Mouse (Mus musculus) liver, adult 2 months (tissue): ENCODE results near the gene Dpysl5. TPM values are rescaled to one million over a fixed set of nuclear protein-coding genes. Genes with fewer than 3 reads are reported as not detected.
"Not testable (repeated sequence)": the region's sequence is repeated elsewhere in the genome, so short reads cannot be mapped to it uniquely, and the experiment has no call there.

Experiments used
- DNase-seq: peaks from one replicate; pipeline ENCODE4 v3.0.0-alpha.2; 2011; ENCODE audit warnings: low read depth, low spot score; ENCODE audit errors: extremely low read depth
- H3K27ac ChIP-seq: fragments of 200-500 bp; replicated peaks from 2 replicates; pipeline ENCODE4 v1.5.1; 2012; ENCODE audit warnings: low read depth, mild to moderate bottlenecking, control low read depth, inconsistent platforms, low read length; ENCODE audit not compliant: insufficient read depth
- H3K27me3 ChIP-seq: fragments of 200-500 bp; 2 replicates; pipeline ENCODE4 v1.6.1; 2012; ENCODE audit warnings: mild to moderate bottlenecking, moderate library complexity, low read length, inconsistent platforms; ENCODE audit not compliant: control insufficient read depth, insufficient read depth
- H3K36me3 ChIP-seq: fragments of 200-500 bp; 2 replicates; pipeline ENCODE4 v1.6.1; 2012; ENCODE audit warnings: low read length, inconsistent platforms; ENCODE audit not compliant: control insufficient read depth, insufficient read depth
- H3K4me1 ChIP-seq: fragments of 200-500 bp; 2 replicates; pipeline ENCODE4 v1.6.1; 2011; ENCODE audit warnings: low read length; ENCODE audit not compliant: control insufficient read depth, insufficient read depth
- H3K4me3 ChIP-seq: fragments of 200-500 bp; 2 replicates; pipeline ENCODE4 v1.5.1; 2011; ENCODE audit warnings: low read depth, mild to moderate bottlenecking, control low read depth, low read length, moderate library complexity; ENCODE audit not compliant: insufficient read depth
- H3K79me2 ChIP-seq: fragments of 200-500 bp; 2 replicates; pipeline ENCODE4 v1.6.1; 2012; ENCODE audit warnings: inconsistent platforms, mild to moderate bottlenecking, low read length, moderate library complexity; ENCODE audit not compliant: control insufficient read depth, insufficient read depth
- H3K9ac ChIP-seq: fragments of 200-500 bp; 2 replicates; pipeline ENCODE4 v1.6.1; 2012; ENCODE audit warnings: low read depth, mild to moderate bottlenecking, control low read depth, inconsistent platforms, low read length
- CTCF ChIP-seq: fragments of 200-500 bp; IDR thresholded peaks from 2 replicates; pipeline ENCODE4 v1.5.1; 2011; ENCODE audit warnings: low read depth, low read length, control low read depth
- POLR2A ChIP-seq: fragments of 200-500 bp; IDR thresholded peaks from 2 replicates; pipeline ENCODE4 v1.6.1; 2011; ENCODE audit warnings: low read length, control low read depth; ENCODE audit not compliant: insufficient read depth; ENCODE audit errors: extremely low read depth
- whole genome bisulfite sequencing: fragments of 180-500 bp; shearing (Covaris S2); methylation state at CpG from one replicate; pipeline ENCODE4 v1.1.7; 2018; 5-methylcytosine and 5-hydroxymethylcytosine counted together
- polyA plus RNA-seq: library from polyadenylated mRNA; depleted of rRNA; stranded (reverse); fragments of >200 nt; gene quantifications from 2 replicates; pipeline ENCODE4 v1.2.3, GENCODE M21; 2012
- total RNA-seq: library from RNA; depleted of rRNA; stranded (reverse); fragments of >200 nt; gene quantifications from 2 replicates; pipeline ENCODE4 v1.2.3, GENCODE M21; 2014

Dpysl5 gene
- total and polyA plus RNA-seq, 2 experiments: 0.06 TPM; not detected in 1

DNA sequence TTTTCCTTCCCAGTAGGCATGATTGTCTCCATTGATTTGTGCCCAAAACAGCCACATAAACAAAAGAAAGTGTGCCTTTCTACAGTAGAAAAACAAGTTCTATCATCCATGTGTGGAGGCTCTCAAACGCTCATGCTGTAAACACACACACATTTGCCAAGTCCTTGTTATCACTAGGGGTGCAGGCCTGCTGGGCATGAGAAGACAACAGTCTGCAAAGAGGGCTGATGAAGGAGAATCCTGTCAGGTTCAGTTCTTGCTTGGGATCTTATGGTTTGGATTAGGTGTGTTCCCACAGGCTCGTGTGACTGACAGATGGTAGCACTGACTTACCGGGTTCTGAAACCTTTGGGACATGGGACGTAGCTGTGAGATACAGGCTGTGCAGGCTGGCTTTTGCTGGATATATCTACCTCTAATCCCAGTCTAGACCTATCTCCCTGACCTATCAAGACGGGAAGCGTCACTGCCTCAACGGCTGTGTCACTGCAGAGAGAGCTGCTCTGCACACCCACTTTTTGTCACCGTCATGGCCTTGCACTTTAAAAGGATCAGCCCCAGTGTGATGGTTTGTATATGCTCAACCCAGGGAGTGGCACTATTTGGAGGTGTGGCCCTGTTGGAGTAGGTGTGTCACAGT is 10.9 kb upstream of the Dpysl5 start:
- 78% methylated on average over 8 of the region's 8 CpGs for whole genome bisulfite sequencing
- Histone ChIP-seq H3K36me3 (no peaks in the 10 kb centered on the region), H3K4me1 (no peaks in the 10 kb centered on the region), H3K9ac (no peak overlapping the region), H3K27ac (no peak overlapping the region), H3K79me2 (no peaks in the 10 kb centered on the region), H3K27me3 (no peaks in the 10 kb centered on the region; the same call in 1 of the 2 replicates), H3K4me3 (no peak overlapping the region)
- no peak for DNase-seq
- TF ChIP-seq CTCF (no peak), POLR2A (no peak)

DNA sequence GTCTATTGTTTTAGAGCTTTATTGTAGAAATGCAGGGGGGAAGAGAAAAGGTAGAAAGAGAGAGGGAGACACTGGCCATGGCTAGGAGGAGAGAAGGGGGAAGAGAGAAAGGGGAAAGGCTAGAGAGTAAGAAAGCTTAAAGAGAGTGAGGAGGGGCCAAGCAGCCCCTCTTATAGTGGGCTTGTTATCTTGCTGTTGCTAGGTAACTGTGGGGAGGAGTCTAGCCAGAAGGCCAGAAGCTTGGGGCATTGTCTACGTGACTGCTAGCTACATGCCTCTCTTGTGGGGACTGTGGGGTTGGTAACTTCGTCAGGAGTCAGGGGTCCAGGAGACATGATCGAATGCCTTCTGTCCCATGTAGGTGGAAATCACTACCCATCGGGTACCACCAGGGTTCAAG is 10.0 kb upstream of the Dpysl5 start:
- not testable (repeated sequence) for H3K4me1 ChIP-seq, H3K79me2 ChIP-seq, H3K4me3 ChIP-seq, H3K9ac ChIP-seq, H3K27ac ChIP-seq, DNase-seq, H3K36me3 ChIP-seq, H3K27me3 ChIP-seq
- 68% methylated on average over 4 of the region's 4 CpGs for WGBS

DNA sequence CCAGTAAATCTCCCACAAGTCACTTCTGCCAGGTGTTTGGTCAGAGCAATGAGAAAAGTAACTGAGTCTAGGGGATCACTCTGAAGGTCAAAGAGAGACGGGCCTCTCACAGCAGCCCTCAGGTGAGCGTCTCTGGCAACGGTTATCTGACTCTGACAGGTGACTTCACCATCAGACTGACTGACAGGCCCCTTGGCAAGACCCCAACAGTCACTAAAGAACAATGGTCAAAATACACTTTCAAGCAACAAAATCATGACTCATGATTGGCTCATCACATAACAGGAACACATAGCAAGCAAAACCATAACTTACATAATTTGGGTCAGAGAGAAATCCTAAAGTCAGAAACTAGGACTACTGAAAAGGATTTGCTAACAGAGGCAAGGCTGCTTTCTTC is 9.5 kb upstream of the Dpysl5 start:
- Histone ChIP-seq H3K79me2 (no peaks in the 10 kb centered on the region), H3K4me1 (no peaks in the 10 kb centered on the region), H3K27ac (no peak overlapping the region), H3K9ac (no peak overlapping the region), H3K27me3 (no peaks in the 10 kb centered on the region; the same call in 1 of the 2 replicates), H3K36me3 (no peaks in the 10 kb centered on the region), H3K4me3 (no peak overlapping the region)
- no peak for DNase-seq
- WGBS: 83% methylated on average over 3 of the region's 3 CpGs
- TF ChIP-seq POLR2A (no peak), CTCF (no peak)

DNA sequence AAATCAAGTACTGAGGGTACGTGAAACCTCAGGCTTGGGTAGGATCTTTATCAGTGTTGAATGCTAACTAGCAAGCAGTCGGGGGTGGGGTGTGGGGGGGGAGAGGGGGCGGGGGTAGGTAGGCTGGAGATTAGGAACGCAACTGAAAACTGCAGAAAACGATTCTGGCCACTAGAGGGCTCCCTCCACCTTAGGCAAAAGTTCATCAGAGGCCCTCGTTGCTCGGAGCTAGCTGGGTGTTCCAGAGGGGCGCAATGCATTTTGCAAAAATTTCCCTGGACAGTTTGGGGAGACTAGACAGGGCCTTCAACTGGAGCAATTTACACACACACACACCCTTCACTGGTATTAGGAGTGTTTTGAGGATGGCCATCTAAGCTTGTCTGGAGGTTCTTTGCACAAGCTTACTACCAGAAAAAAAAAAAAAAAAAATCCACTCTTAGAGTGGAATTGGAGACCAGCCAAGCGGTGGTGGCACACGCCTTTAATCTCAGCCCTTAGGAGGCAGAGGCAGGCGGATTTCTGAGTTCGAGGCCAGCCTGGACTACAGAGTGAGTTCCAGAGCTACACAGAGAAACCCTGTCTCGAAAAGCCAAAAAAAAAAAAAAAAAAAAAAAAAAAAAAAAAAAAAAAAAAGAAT is 1.5 kb upstream of the Dpysl5 start:
- no peak overlapping the region for H3K4me3 ChIP-seq
- peaks cover 17% of the 10 kb centered on the region for H3K27me3 ChIP-seq
- WGBS: 3% methylated on average over 13 of the region's 13 CpGs
- no peaks in the 10 kb centered on the region for H3K79me2 ChIP-seq
- TF ChIP-seq POLR2A (no peak), CTCF (peak; percentile 82)
- no peak overlapping the region for H3K27ac ChIP-seq
- H3K4me1 ChIP-seq: peaks cover 7% of the 10 kb centered on the region; the same call in 1 of the 2 replicates
- no peak overlapping the region for H3K9ac ChIP-seq
- DNase-seq: peak; percentile 60
- H3K36me3 ChIP-seq: no peaks in the 10 kb centered on the region

DNA sequence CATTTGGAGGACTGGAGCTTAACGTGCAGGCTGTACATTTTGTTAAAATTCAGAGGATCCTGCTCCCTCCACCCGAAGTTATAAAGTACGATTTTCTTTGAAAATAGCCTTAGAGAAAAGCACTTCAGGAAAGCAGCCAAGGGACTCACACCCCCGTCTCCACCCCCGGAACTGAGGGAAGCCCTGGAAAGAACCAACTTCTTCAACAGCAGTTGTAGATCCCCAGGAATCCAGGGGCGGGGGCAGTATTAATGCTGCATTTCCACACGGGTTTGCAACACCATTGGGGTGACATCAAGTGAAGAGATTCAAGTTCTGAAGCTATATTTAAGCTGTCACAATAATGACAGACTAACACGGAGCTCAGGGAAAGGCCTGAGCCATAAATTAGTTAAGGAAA is 878 bp upstream of the Dpysl5 start:
- H3K4me1 ChIP-seq: peaks cover 7% of the 10 kb centered on the region; the same call in 1 of the 2 replicates
- TF ChIP-seq CTCF: no peak
- no peak for TF ChIP-seq POLR2A
- no peak overlapping the region for H3K27ac ChIP-seq
- H3K79me2 ChIP-seq: no peaks in the 10 kb centered on the region
- 48% methylated on average over 8 of the region's 8 CpGs for WGBS
- H3K4me3 ChIP-seq: no peak overlapping the region
- DNase-seq: no peak
- no peaks in the 10 kb centered on the region for H3K36me3 ChIP-seq
- peaks cover 17% of the 10 kb centered on the region for H3K27me3 ChIP-seq
- no peak overlapping the region for H3K9ac ChIP-seq

DNA sequence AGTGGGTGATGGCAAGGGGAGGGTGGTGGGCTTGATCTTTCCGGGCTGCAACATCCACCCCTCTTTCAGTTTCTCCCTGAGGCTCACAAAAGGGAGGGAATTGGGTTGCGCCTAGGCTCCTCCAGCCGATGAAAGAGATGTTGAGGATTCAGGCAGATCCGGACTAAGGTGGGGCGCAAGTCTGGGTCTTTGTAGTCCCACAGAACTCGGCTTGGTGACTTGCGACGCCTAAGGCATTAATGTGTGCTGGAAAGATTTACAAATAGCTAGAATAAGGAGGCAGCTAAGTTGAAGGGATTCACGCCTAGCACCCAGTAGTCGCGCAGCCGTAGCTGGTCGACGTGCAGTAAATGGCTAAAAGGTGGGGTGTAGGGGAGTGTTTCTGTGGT is 632 bp downstream of the Dpysl5 start:
- DNase-seq: no peak
- no peaks in the 10 kb centered on the region for H3K79me2 ChIP-seq
- H3K27ac ChIP-seq: no peak overlapping the region
- 0 out of 2 replicates have a peak overlapping the region, but pooled peaks have one; percentile 10 for H3K9ac ChIP-seq
- WGBS: 2% methylated on average over 14 of the region's 14 CpGs
- H3K4me3 ChIP-seq: peak overlapping the region; percentile 68; the same call in 1 of the 2 replicates
- peaks cover 17% of the 10 kb centered on the region for H3K27me3 ChIP-seq
- no peaks in the 10 kb centered on the region for H3K36me3 ChIP-seq
- peaks cover 7% of the 10 kb centered on the region; the same call in 1 of the 2 replicates for H3K4me1 ChIP-seq
- TF ChIP-seq CTCF (no peak), POLR2A (no peak)
